Mouse (Mus musculus): ENCODE measurements at regions not wholly inside any gene's neighbourhood (a gene's known extent, or its start where the extent isn't known, plus 50 kb on each side); places are given as distances from the start of the nearest gene placed in this dataset.
"Not testable (repeated sequence)": the region's sequence is repeated elsewhere in the genome, so short reads cannot be mapped to it uniquely, and the experiment has no call there.

GRCm38 (mm10) chr14:113838237-113838636 lies 523.8 kb downstream of the Tpm3-rs7 start:
- Histone ChIP-seq H3K27ac (ENCODE audit: low read depth, low read length) (no peak overlapping the region), H3K4me1 (ENCODE audit: control insufficient read depth, insufficient read depth, low read length) (no peaks in the 10 kb centered on the region), H3K9ac (ENCODE audit: low read length) (no peak overlapping the region), H3K27me3 (ENCODE audit: control insufficient read depth, insufficient read depth, low read length) (no peaks in the 10 kb centered on the region), H3K9me3 (ENCODE audit: control insufficient read depth, low read length) (no peaks in the 10 kb centered on the region), H3K4me2 (no peak overlapping the region), H3K36me3 (ENCODE audit: control insufficient read depth, insufficient read depth, low read length) (no peaks in the 10 kb centered on the region), H3K4me3 (ENCODE audit: low read depth, low read length) (no peak overlapping the region)
- DNase-seq (ENCODE audit: low spot score, missing footprints) (no peak), ATAC-seq (ENCODE audit: low FRiP score) (no peak)
- 86% methylated on average over 5 of the region's 5 CpGs for WGBS

GRCm38 (mm10) chr14:113847836-113848235 lies 533.4 kb downstream of the Tpm3-rs7 start:
- H3K36me3 ChIP-seq (ENCODE audit: control insufficient read depth, insufficient read depth, low read length); H3K4me3 ChIP-seq (ENCODE audit: low read depth, low read length); ATAC-seq (ENCODE audit: low FRiP score); H3K9ac ChIP-seq (ENCODE audit: low read length); DNase-seq (ENCODE audit: low spot score, missing footprints); H3K27me3 ChIP-seq (ENCODE audit: control insufficient read depth, insufficient read depth, low read length); H3K4me1 ChIP-seq (ENCODE audit: control insufficient read depth, insufficient read depth, low read length); H3K9me3 ChIP-seq (ENCODE audit: control insufficient read depth, low read length); H3K4me2 ChIP-seq; H3K27ac ChIP-seq (ENCODE audit: low read depth, low read length): not testable (repeated sequence)
- WGBS, result 96% methylated on average over 1 of the region's 1 CpGs

- no peaks in the 10 kb centered on the region for H3K36me3 ChIP-seq (ENCODE audit: control insufficient read depth, insufficient read depth, low read length)
- ATAC-seq (ENCODE audit: low FRiP score), result no peak
- no peak for DNase-seq (ENCODE audit: low spot score, missing footprints)
These were observed 538.6 kb downstream of the Tpm3-rs7 start for GRCm38 (mm10) chr14:113852988-113853387.

DNA sequence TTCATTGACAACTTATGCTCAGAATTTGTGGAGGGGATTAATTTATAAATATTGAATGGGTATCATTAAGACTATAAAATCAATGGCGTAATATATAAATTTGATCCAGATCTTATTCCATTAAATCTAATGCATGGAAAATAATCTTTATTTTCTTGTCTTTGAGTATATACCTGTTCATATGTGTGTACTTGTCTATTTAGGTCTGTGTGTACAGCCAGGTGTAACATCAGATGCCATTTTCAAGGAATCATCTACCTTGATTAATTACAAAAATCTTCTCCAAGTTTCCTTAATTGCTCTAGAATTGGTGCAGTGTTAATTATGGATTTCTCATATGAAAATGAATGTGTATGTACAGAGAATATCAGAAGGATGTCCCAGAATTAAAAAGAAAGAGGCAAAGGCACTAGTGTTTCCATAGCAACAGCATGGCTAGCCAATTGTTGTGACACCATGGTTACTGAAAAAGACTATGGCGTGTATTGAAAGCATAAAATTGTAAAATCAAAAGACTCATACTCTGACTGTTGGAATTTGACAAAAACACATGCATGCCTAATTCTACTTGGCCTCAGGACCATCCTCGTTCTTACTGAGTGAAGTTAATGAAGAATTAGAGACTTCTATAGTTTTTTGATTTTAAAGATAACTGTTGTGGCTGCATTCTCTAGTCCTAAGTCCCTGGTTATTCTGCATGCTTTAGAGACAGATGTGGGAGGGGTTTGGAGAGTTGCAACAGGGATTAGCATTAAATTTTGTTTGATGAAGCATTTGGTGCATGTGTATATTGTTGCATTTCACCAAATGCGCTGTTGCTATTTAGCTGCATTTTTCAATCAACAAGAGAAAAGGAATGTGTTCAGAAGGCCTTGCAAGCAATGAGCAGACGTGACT lies 553.0 kb downstream of the Tpm3-rs7 start:
- WGBS, result 72% methylated on average over 5 of the region's 5 CpGs
- no peak overlapping the region for H3K27ac ChIP-seq (ENCODE audit: low read depth, low read length)
- H3K4me3 ChIP-seq (ENCODE audit: low read depth, low read length), result no peak overlapping the region
- H3K27me3 ChIP-seq (ENCODE audit: control insufficient read depth, insufficient read depth, low read length), result no peaks in the 10 kb centered on the region
- no peaks in the 10 kb centered on the region for H3K36me3 ChIP-seq (ENCODE audit: control insufficient read depth, insufficient read depth, low read length)
- ATAC-seq (ENCODE audit: low FRiP score) (peak; percentile 51; the same call in 1 of the 2 replicates), DNase-seq (ENCODE audit: low spot score, missing footprints) (no peak)
- no peak overlapping the region for H3K9ac ChIP-seq (ENCODE audit: low read length)
- H3K4me2 ChIP-seq, result no peak overlapping the region
- no peaks in the 10 kb centered on the region for H3K9me3 ChIP-seq (ENCODE audit: control insufficient read depth, low read length)
- H3K4me1 ChIP-seq (ENCODE audit: control insufficient read depth, insufficient read depth, low read length), result 0 out of 2 replicates have a peak, but pooled peaks cover 2% of the 10 kb centered on the region

More at GRCm38 (mm10) chr14:113852988-113853387, 538.6 kb downstream of the Tpm3-rs7 start:
- no peak overlapping the region for H3K27ac ChIP-seq (ENCODE audit: low read depth, low read length)
- no peak overlapping the region for H3K4me2 ChIP-seq
- no peaks in the 10 kb centered on the region for H3K9me3 ChIP-seq (ENCODE audit: control insufficient read depth, low read length)
- H3K9ac ChIP-seq (ENCODE audit: low read length), result no peak overlapping the region
- H3K27me3 ChIP-seq (ENCODE audit: control insufficient read depth, insufficient read depth, low read length), result no peaks in the 10 kb centered on the region
- H3K4me3 ChIP-seq (ENCODE audit: low read depth, low read length), result no peak overlapping the region
- H3K4me1 ChIP-seq (ENCODE audit: control insufficient read depth, insufficient read depth, low read length), result no peaks in the 10 kb centered on the region
- 95% methylated on average over 4 of the region's 4 CpGs for WGBS

GRCm38 (mm10) chr14:113883581-113883980 lies 569.2 kb downstream of the Tpm3-rs7 start:
- ATAC-seq (ENCODE audit: low FRiP score) (no peak), DNase-seq (ENCODE audit: low spot score, missing footprints) (no peak)
- no peaks in the 10 kb centered on the region for H3K9me3 ChIP-seq (ENCODE audit: control insufficient read depth, low read length)
- H3K4me2 ChIP-seq, result no peak overlapping the region
- H3K27ac ChIP-seq (ENCODE audit: low read depth, low read length), result no peak overlapping the region
- no peak overlapping the region for H3K9ac ChIP-seq (ENCODE audit: low read length)
- H3K27me3 ChIP-seq (ENCODE audit: control insufficient read depth, insufficient read depth, low read length), result no peaks in the 10 kb centered on the region
- no peaks in the 10 kb centered on the region for H3K4me1 ChIP-seq (ENCODE audit: control insufficient read depth, insufficient read depth, low read length)
- H3K36me3 ChIP-seq (ENCODE audit: control insufficient read depth, insufficient read depth, low read length), result no peaks in the 10 kb centered on the region
- H3K4me3 ChIP-seq (ENCODE audit: low read depth, low read length), result no peak overlapping the region

GRCm38 (mm10) chr14:113886925-113887871 lies 572.8 kb downstream of the Tpm3-rs7 start:
- Histone ChIP-seq H3K4me2 (no peak overlapping the region), H3K4me3 (ENCODE audit: low read depth, low read length) (no peak overlapping the region), H3K9ac (ENCODE audit: low read length) (no peak overlapping the region), H3K4me1 (ENCODE audit: control insufficient read depth, insufficient read depth, low read length) (no peaks in the 10 kb centered on the region), H3K27me3 (ENCODE audit: control insufficient read depth, insufficient read depth, low read length) (no peaks in the 10 kb centered on the region), H3K36me3 (ENCODE audit: control insufficient read depth, insufficient read depth, low read length) (no peaks in the 10 kb centered on the region), H3K9me3 (ENCODE audit: control insufficient read depth, low read length) (no peaks in the 10 kb centered on the region), H3K27ac (ENCODE audit: low read depth, low read length) (no peak overlapping the region)
- 86% methylated on average over 6 of the region's 6 CpGs for WGBS
- no peak for ATAC-seq (ENCODE audit: low FRiP score)
- DNase-seq (ENCODE audit: low spot score, missing footprints), result no peak

- ATAC-seq (ENCODE audit: low FRiP score) (no peak), DNase-seq (ENCODE audit: low spot score, missing footprints) (no peak)
- Histone ChIP-seq H3K27ac (ENCODE audit: low read depth, low read length) (no peak overlapping the region), H3K4me2 (no peak overlapping the region), H3K9ac (ENCODE audit: low read length) (no peak overlapping the region), H3K27me3 (ENCODE audit: control insufficient read depth, insufficient read depth, low read length) (no peaks in the 10 kb centered on the region), H3K9me3 (ENCODE audit: control insufficient read depth, low read length) (no peaks in the 10 kb centered on the region), H3K4me1 (ENCODE audit: control insufficient read depth, insufficient read depth, low read length) (no peaks in the 10 kb centered on the region), H3K36me3 (ENCODE audit: control insufficient read depth, insufficient read depth, low read length) (no peaks in the 10 kb centered on the region), H3K4me3 (ENCODE audit: low read depth, low read length) (no peak overlapping the region)
- 61% methylated on average over 1 of the region's 1 CpGs for WGBS
These were observed 616.4 kb downstream of the Tpm3-rs7 start for GRCm38 (mm10) chr14:113930779-113931178.

DNA sequence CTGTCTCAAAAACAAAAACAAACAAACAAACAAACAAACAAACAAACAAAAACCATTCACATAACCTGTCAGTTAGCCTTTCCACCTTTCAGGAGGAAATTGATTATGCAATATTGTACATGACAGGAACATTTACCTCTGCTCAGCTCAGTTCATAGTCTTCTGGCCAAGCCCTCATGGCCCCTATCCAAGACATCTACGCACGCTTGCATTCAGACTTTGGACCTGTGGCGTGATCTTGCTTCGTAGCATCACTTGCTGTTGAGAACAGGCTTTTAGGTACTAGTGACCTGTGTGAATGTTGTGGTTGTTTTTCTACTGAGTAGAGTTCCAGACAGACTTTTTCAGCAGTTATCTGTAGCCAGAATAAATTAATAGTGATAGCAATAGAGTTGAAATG lies 619.4 kb downstream of the Tpm3-rs7 start:
- no peak for DNase-seq (ENCODE audit: low spot score, missing footprints)
- no peak overlapping the region for H3K4me2 ChIP-seq
- no peak overlapping the region for H3K4me3 ChIP-seq (ENCODE audit: low read depth, low read length)
- H3K9ac ChIP-seq (ENCODE audit: low read length), result no peak overlapping the region
- H3K4me1 ChIP-seq (ENCODE audit: control insufficient read depth, insufficient read depth, low read length), result no peaks in the 10 kb centered on the region
- no peaks in the 10 kb centered on the region for H3K36me3 ChIP-seq (ENCODE audit: control insufficient read depth, insufficient read depth, low read length)
- H3K27me3 ChIP-seq (ENCODE audit: control insufficient read depth, insufficient read depth, low read length), result no peaks in the 10 kb centered on the region
- 95% methylated on average over 4 of the region's 4 CpGs for WGBS
- ATAC-seq (ENCODE audit: low FRiP score), result no peak
- no peaks in the 10 kb centered on the region for H3K9me3 ChIP-seq (ENCODE audit: control insufficient read depth, low read length)
- H3K27ac ChIP-seq (ENCODE audit: low read depth, low read length), result no peak overlapping the region

All from midbrain, embryonic 11.5 days (tissue).